Mouse (Mus musculus): ENCODE data around the gene Eif4ebp2.

Gene Eif4ebp2

DNA sequence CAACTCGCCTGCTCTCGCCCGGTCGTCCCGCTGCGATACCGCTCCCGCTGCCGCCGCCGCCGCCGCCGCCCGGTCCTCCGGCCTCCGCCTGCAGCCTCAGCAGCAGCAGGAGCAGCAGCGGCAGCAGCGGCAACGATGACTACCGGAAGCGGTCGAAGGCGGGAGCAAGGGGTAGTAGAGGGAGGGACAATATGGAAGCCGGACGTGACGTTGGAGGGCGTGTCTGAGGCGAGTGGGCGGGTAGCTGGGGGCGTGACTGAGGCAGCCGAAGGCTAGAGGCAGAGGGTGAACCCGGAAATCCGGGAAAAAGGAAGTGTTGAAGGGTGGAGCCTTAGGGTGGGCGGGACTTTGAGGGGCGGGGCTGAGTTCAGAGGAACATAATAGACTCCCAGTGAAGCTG lies at the start of gene Eif4ebp2:
Gene Eif4ebp2 (minus strand): TSS at position 17 of the 400 bp plus-strand sequence.
- DNase-seq: peak; percentile 98

DNA sequence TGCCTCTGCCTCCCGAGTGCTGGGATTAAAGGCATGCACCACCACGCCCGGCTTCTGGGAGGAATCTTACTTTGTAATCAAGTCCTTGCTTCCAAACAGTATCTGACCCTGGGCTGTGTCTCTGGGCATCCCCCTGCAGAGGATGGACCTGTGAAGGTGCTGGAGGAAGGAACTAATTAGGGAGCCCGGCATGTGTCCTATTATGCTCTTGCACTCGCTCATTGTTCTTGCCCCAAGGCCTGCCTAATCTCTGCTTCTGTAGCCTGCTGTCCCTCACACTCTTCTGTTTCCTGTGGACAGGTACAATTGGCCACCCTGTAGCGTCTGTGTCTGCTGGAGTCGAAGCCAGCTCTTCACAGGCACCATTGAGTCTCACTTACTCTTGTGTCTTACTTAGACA lies 48.3 kb upstream of the Eif4ebp2 start:
- DNase-seq: no peak

GRCm38 (mm10) chr10:61499505-61500466 lies 47.3 kb upstream of the Eif4ebp2 start:
- peak; percentile 51 for DNase-seq

GRCm38 (mm10) chr10:61496231-61496630 lies 43.8 kb upstream of the Eif4ebp2 start:
- no peak for DNase-seq

DNA sequence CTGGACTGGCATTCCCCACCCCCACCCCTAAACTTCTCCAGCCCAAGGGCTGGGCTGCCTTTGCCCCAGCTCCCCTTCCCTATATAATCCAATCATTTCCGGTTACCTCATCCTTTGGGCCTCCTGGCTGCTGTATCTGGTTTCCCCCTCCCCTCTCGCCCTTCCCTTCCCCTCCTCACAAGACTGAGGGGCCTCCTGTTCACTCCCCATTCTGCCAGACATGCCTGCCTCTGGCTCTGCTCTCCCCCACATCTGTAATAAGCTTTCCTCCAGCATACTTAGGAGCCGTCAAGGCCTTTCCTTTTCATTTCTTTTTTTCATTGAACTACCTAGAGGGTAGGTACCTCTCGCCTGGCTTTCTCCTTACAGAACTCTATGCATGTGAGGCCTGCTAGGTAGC lies 43.0 kb upstream of the Eif4ebp2 start:
- no peak for DNase-seq

DNA sequence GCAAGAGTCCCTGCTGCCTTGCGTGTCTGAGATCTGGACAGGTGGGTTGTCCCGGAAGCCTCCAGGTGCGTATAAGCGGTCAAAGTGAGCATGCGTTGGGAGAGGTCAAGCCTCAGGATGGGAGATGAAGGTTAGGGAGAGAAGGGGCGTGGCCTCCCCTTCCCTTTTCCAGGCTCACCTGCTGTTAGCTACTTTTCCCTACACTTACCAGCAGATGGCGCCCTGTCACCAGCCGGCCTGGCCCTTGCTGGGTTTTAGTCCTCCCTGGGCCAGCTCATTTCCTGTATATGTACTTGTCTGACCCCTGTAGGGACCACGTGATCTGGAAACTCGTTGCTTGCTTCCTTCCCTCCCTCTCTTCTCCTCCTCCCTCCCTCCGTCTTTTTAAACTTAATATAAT lies 39.6 kb upstream of the Eif4ebp2 start:
- peak; percentile 76 for DNase-seq

DNA sequence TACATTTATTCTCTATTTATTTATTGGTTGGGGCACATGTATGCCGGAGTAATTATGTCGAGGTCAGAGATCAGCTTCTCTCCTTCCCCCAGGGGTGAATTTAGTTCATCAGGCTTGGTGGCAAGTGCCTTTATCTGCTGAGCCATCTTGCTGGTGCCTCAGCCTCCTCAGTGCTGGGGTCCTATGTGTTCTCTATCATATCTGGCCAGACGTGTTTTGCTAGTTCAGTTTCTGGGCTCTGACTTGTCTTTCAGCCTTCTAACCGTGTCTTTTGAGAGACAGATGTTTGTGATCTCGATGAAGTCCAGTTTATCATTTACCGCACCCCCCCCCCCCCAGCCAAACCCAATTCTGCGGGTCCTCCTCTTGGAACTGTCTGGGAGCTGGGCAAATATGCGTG lies 39.1 kb upstream of the Eif4ebp2 start:
- no peak for DNase-seq

DNA sequence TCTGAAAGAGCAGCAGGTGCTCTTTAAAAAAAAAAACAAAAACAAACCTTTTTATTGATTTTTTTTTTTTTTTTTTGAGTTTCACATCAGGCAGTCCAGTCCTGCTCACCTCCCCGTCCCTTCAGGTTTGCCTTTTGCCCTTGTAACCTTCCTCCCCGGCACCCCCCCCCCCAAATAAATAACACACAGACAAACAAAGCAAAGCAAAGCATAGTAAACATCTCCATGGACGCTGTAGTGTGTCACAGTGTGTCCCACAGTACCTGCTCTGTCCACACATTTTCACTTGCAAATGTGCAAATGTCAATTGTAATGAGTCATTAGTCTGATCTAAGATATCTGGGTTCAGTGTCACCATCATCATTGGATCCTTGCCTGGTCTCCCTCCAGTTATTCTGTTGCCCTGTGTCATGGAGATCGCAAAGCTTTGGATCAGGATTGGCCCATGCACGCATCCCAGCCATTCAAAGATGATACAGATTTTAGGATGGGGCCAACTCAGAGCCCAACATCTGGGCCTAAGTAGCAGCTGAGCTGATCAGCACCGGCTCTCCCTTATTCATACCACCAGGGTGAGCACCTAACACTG lies 36.2 kb upstream of the Eif4ebp2 start:
- DNase-seq: no peak

DNA sequence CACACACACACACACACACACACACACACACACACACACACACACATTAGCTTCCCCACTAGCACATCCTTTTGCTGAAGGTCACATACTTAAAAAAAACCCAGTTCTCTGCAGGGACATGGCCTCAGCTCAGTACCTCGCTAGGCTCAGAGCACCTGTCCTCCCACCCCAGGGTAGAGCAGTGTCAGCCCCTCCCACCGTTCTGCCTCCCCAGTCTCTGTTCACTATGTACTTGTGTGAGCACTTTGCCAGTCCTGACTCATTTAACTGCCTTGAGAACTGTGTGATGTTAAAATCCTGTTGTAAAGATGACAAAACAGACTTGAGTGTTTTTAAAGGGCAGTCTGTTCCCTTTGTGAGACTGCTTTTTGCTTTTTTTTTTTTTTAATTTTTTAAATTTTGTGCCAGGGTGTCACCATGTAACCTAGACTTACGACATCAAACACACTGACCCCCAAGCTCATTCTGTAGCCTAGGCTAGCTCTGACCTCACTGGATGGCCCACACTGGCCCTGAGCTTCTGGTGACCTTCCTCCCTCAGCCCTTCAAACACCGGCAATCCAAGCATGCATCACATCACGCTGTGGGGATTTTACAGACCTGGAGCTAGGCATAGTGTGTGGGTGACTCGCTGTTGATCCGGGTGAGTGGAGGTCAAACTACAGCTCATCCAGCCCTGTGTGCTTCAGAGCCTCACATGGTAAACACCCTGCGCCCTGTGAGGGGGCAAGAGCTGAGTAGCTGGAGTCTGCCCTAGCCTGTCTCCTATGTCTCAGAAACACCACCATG lies 34.3 kb upstream of the Eif4ebp2 start:
- no peak for DNase-seq

- no peak for DNase-seq
Measured at GRCm38 (mm10) chr10:61484801-61485200, 32.3 kb upstream of the Eif4ebp2 start.

GRCm38 (mm10) chr10:61482771-61483170 lies 30.3 kb upstream of the Eif4ebp2 start:
- DNase-seq: no peak

DNA sequence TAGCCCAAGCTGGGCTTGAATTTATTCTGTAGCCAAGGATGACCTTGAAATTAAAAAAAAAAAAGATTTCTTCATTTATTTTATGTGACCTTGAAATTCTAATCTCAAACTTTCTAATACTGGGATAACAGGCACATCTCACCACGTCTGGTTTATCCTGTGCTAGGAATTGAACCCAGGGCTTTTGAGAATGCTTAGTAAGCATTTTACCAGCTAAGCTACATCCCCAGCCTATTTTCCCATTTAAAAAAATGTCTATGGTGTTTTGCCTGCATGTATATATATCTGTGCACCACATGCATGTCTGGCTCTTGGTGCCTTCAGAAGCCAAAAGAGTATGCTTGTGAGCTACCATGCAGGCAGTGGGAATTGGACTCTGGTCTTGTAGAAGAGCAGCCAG lies 28.0 kb upstream of the Eif4ebp2 start:
- no peak for DNase-seq

- DNase-seq: no peak
Measured at GRCm38 (mm10) chr10:61479927-61480326, 27.5 kb upstream of the Eif4ebp2 start.

DNA sequence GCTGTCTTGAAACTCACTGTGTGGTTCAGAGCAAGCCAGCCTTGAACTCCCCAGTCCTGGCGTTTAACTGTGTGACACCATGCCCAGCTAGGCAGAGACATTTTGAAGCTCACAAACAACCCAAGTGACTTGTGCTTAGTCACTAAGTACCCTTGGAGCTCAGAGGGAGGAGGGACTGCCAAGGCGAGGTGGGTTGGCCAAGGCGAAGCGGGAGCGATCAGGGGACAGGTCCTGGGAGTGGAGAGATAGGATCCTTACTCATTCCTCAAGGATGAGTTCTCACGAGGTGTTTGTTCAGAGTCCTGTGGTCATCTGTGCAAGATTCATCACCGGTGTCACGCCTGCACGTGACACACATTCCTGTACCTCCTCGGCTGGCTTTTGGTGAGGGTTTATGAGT lies 27.0 kb upstream of the Eif4ebp2 start:
- DNase-seq: no peak

GRCm38 (mm10) chr10:61476440-61477165 lies 24.1 kb upstream of the Eif4ebp2 start:
- no peak for DNase-seq

DNA sequence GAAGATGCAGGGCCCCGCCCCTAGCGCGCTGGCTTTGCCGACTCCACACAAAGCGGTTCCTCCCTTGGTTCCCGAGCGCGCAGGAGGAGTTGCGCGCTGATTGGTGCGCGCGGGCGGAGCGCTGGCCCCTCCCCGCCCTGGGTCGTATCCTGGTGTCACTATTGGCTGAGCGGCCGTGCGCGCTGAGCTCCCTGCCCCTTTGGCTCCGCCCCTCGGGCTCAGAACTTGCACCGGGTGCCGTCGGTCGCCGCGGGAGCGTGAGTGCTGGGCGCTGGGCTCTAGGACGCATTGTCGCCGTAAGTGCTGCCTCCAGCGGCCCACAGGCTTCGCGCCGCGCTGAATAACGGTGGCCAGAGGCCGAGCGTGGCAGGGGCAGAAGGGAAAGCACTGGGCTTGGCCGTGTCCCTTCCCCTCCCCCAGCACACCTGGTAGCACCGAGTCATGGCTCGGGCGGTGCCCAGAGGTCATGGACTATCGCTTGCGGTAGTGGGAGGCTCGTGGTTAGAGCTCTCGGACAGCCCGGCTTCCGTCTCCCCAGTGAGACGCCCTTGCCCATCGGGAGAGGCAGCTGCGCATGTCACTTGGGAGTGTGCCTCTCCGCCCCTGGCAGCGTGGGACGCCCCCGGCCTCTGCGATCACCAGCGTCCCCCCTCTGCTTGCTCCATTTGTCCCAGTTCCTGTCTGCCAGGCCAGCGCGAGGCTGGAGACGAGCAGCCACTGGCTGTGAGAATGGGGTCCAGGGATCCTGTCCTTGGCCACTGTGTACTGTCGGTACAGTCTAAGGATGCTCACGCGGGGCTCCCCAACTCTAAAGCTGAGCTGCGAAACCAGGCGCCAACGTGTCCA lies 23.4 kb upstream of the Eif4ebp2 start, which contains the start of gene Lrrc20:
Gene Lrrc20 (plus strand): TSS at position 208 of the 846 bp plus-strand sequence.
- DNase-seq: peak; percentile 96

DNA sequence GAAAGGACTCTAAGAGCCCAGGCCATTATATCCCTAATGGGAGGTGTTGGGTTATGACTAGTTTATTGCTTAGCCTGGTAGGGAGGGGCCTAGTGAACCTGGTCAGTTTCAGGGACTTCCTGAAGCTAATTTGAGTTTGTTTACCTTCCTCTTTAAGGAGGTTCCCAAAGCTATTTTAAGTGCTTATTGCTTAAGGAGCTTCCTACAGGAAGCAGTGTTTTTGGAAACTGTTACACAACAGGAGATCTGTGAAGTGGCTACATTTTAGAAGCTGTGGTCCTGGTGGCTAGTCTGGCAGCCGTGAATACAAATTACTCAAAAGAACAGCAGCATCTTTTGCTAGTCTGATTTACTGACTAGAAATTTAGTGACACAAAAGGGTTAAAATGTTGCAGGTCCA lies 21.9 kb upstream of the Eif4ebp2 start:
- no peak for DNase-seq

DNA sequence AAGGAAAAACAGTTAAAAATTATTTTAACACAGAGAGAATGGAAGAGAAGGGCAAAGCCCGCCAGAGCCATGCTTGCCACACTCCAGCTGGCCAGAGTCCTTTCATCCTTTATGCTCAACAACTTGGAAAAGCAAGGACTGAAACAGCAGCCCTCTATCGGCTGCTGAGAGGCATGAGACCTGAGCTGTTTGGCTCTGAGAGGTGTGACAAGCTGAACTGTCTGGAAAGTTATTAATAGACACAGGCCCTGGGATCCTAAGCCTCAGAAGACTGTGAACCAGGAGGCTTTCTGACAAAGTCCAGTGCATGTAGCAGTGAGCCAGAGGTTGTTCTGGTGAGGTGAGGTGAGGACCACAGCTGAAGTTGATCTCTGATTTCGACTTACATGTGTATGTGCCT lies 21.2 kb upstream of the Eif4ebp2 start:
- no peak for DNase-seq

DNA sequence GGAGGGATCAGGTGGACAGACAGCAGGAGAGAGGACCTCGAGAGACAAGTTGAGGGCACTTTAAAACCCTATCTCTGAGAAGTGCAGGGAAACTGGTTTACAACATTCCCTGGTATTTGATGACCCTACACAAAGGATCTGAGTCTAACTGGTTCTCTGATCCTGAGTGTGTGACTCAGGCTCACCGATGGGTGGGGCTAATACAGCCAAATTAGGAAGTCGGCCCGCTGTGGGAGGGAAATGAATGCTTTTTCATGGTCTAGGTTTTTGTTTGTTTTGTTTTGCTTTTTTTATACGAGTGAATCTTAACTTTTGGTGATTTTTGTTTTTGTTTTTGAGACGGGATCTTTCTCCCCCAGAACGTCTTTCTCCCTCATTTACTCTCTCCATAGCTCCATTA lies 16.4 kb upstream of the Eif4ebp2 start:
- DNase-seq: no peak

- no peak for DNase-seq
Measured at GRCm38 (mm10) chr10:61466873-61467272, 14.4 kb upstream of the Eif4ebp2 start.

DNA sequence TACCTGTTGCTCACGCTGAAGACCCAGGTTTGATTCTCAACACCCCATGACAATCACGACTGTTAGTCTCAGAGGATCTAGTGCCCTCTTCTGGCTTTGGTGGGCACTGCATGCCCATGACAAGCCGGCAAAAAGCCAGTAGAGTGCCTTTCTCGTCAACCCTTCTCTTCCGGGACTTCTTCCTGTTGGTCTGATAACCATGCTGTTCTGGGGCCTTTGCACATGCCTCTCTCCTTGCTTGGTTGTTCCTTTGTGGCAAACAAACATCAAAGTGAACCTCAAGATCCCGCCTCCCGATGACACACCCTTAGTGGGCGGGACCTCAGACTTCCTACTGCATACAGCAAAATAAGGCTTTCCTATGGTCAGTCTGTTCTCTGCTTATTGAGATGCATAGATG lies 13.8 kb upstream of the Eif4ebp2 start:
- DNase-seq: no peak

GRCm38 (mm10) chr10:61465009-61465408 lies 12.5 kb upstream of the Eif4ebp2 start:
- no peak for DNase-seq
